Mouse (Mus musculus): ENCODE data around the gene Znrf3. TPM values are rescaled to one million over a fixed set of nuclear protein-coding genes. Genes with fewer than 3 reads are reported as not detected.

The Znrf3 gene
- polyA plus RNA-seq, 1 experiment = 2.2 TPM

GRCm38 (mm10) chr11:5307024-5307905, 137.4 kb downstream of the Znrf3 start:
- Histone ChIP-seq H3K4me1 (ENCODE audit: control insufficient read depth, insufficient read depth, low read length) (no peaks in the 10 kb centered on the region), H3K27ac (ENCODE audit: insufficient read depth, low read depth, low read length) (no peak overlapping the region), H3K4me3 (ENCODE audit: insufficient read depth, low read length) (no peak overlapping the region)
- TF ChIP-seq CTCF (IDR thresholded peaks at IDR 0.05; ENCODE audit: low read depth, low read length) = no peak
- no peak for TF ChIP-seq POLR2A (IDR thresholded peaks at IDR 0.05; ENCODE audit: borderline replicate concordance, low read depth, low read length)

GRCm38 (mm10) chr11:5306017-5306416, 138.6 kb downstream of the Znrf3 start:
- H3K27ac ChIP-seq (ENCODE audit: insufficient read depth, low read depth, low read length) = no peak overlapping the region
- H3K4me1 ChIP-seq (ENCODE audit: control insufficient read depth, insufficient read depth, low read length) = no peaks in the 10 kb centered on the region
- H3K4me3 ChIP-seq (ENCODE audit: insufficient read depth, low read length) = no peak overlapping the region
- TF ChIP-seq POLR2A (IDR thresholded peaks at IDR 0.05; ENCODE audit: borderline replicate concordance, low read depth, low read length) = no peak
- no peak for TF ChIP-seq CTCF (IDR thresholded peaks at IDR 0.05; ENCODE audit: low read depth, low read length)

- no peaks in the 10 kb centered on the region for H3K4me1 ChIP-seq (ENCODE audit: control insufficient read depth, insufficient read depth, low read length)
- TF ChIP-seq CTCF (IDR thresholded peaks at IDR 0.05; ENCODE audit: low read depth, low read length) (no peak), POLR2A (IDR thresholded peaks at IDR 0.05; ENCODE audit: borderline replicate concordance, low read depth, low read length) (no peak)
- H3K4me3 ChIP-seq (ENCODE audit: insufficient read depth, low read length) = no peak overlapping the region
- H3K27ac ChIP-seq (ENCODE audit: insufficient read depth, low read depth, low read length) = no peak overlapping the region
These were observed 140.1 kb downstream of the Znrf3 start for GRCm38 (mm10) chr11:5304526-5304925.

- Histone ChIP-seq H3K4me1 (ENCODE audit: control insufficient read depth, insufficient read depth, low read length) (peaks cover 14% of the 10 kb centered on the region), H3K4me3 (ENCODE audit: insufficient read depth, low read length) (no peak overlapping the region), H3K27ac (ENCODE audit: insufficient read depth, low read depth, low read length) (no peak overlapping the region)
- TF ChIP-seq CTCF (IDR thresholded peaks at IDR 0.05; ENCODE audit: low read depth, low read length) = no peak
- TF ChIP-seq POLR2A (IDR thresholded peaks at IDR 0.05; ENCODE audit: borderline replicate concordance, low read depth, low read length) = no peak
These were observed 146.7 kb downstream of the Znrf3 start for GRCm38 (mm10) chr11:5298007-5298372.

- Histone ChIP-seq H3K4me3 (ENCODE audit: insufficient read depth, low read length) (no peak overlapping the region), H3K4me1 (ENCODE audit: control insufficient read depth, insufficient read depth, low read length) (peaks cover 14% of the 10 kb centered on the region), H3K27ac (ENCODE audit: insufficient read depth, low read depth, low read length) (no peak overlapping the region)
- no peak for TF ChIP-seq POLR2A (IDR thresholded peaks at IDR 0.05; ENCODE audit: borderline replicate concordance, low read depth, low read length)
- TF ChIP-seq CTCF (IDR thresholded peaks at IDR 0.05; ENCODE audit: low read depth, low read length) = no peak
These were observed 147.3 kb downstream of the Znrf3 start for GRCm38 (mm10) chr11:5297148-5298006.

GRCm38 (mm10) chr11:5296576-5297115, 148.0 kb downstream of the Znrf3 start:
- no peak overlapping the region for H3K4me3 ChIP-seq (ENCODE audit: insufficient read depth, low read length)
- H3K4me1 ChIP-seq (ENCODE audit: control insufficient read depth, insufficient read depth, low read length) = peaks cover 14% of the 10 kb centered on the region
- H3K27ac ChIP-seq (ENCODE audit: insufficient read depth, low read depth, low read length) = no peak overlapping the region
- TF ChIP-seq POLR2A (IDR thresholded peaks at IDR 0.05; ENCODE audit: borderline replicate concordance, low read depth, low read length) = no peak

- peaks cover 14% of the 10 kb centered on the region for H3K4me1 ChIP-seq (ENCODE audit: control insufficient read depth, insufficient read depth, low read length)
- no peak overlapping the region for H3K4me3 ChIP-seq (ENCODE audit: insufficient read depth, low read length)
- H3K27ac ChIP-seq (ENCODE audit: insufficient read depth, low read depth, low read length) = no peak overlapping the region
- TF ChIP-seq POLR2A (IDR thresholded peaks at IDR 0.05; ENCODE audit: borderline replicate concordance, low read depth, low read length) (no peak), CTCF (IDR thresholded peaks at IDR 0.05; ENCODE audit: low read depth, low read length) (no peak)
These were observed 149.8 kb downstream of the Znrf3 start for GRCm38 (mm10) chr11:5294805-5295204.

- Histone ChIP-seq H3K4me3 (ENCODE audit: insufficient read depth, low read length) (no peak overlapping the region), H3K4me1 (ENCODE audit: control insufficient read depth, insufficient read depth, low read length) (peaks cover 19% of the 10 kb centered on the region), H3K27ac (ENCODE audit: insufficient read depth, low read depth, low read length) (no peak overlapping the region)
- TF ChIP-seq CTCF (IDR thresholded peaks at IDR 0.05; ENCODE audit: low read depth, low read length) (no peak), POLR2A (IDR thresholded peaks at IDR 0.05; ENCODE audit: borderline replicate concordance, low read depth, low read length) (no peak)
These were observed 154.0 kb downstream of the Znrf3 start for GRCm38 (mm10) chr11:5290691-5291090.

- Histone ChIP-seq H3K4me1 (ENCODE audit: control insufficient read depth, insufficient read depth, low read length) (peaks cover 19% of the 10 kb centered on the region), H3K27ac (ENCODE audit: insufficient read depth, low read depth, low read length) (no peak overlapping the region), H3K4me3 (ENCODE audit: insufficient read depth, low read length) (no peak overlapping the region)
- no peak for TF ChIP-seq POLR2A (IDR thresholded peaks at IDR 0.05; ENCODE audit: borderline replicate concordance, low read depth, low read length)
- TF ChIP-seq CTCF (IDR thresholded peaks at IDR 0.05; ENCODE audit: low read depth, low read length) = no peak
These were observed 154.6 kb downstream of the Znrf3 start for GRCm38 (mm10) chr11:5289826-5290580.
